Mouse (Mus musculus): Measurements from ENCODE around the gene Wnt10a. TPM values are rescaled to one million over a fixed set of nuclear protein-coding genes. Genes with fewer than 3 reads are reported as not detected.

The Wnt10a gene
- polyA plus RNA-seq, 1 experiment: 1.2 TPM

GRCm38 (mm10) chr1:74753266-74753974 lies 37.9 kb upstream of the Wnt10a start:
- peak; percentile 27 for DNase-seq
- H3K27ac ChIP-seq (ENCODE audit: insufficient read depth, low read depth, low read length): no peak overlapping the region
- no peaks in the 10 kb centered on the region for H3K36me3 ChIP-seq (ENCODE audit: control insufficient read depth, insufficient read depth, low read length)
- TF ChIP-seq POLR2A (IDR thresholded peaks at IDR 0.05; ENCODE audit: low read depth, low read length) (no peak), CTCF (conservative IDR thresholded peaks at IDR 0.05; ENCODE audit: insufficient read depth, insufficient read length, low read depth, low read length) (no peak)
- WGBS: 70% methylated on average over 8 of the region's 8 CpGs
- H3K4me3 ChIP-seq (ENCODE audit: insufficient read depth, low read depth, low read length): no peak overlapping the region
- no peaks in the 10 kb centered on the region for H3K27me3 ChIP-seq (replicated peaks; ENCODE audit: control insufficient read depth, insufficient read depth, low read length)
- H3K4me1 ChIP-seq (ENCODE audit: control insufficient read depth, insufficient read depth, low read length): peaks cover 30% of the 10 kb centered on the region

- TF ChIP-seq POLR2A (IDR thresholded peaks at IDR 0.05; ENCODE audit: low read depth, low read length): no peak
- TF ChIP-seq CTCF (conservative IDR thresholded peaks at IDR 0.05; ENCODE audit: insufficient read depth, insufficient read length, low read depth, low read length): no peak
- Histone ChIP-seq H3K4me3 (ENCODE audit: insufficient read depth, low read depth, low read length) (no peak overlapping the region), H3K4me1 (ENCODE audit: control insufficient read depth, insufficient read depth, low read length) (peaks cover 26% of the 10 kb centered on the region), H3K27me3 (replicated peaks; ENCODE audit: control insufficient read depth, insufficient read depth, low read length) (no peaks in the 10 kb centered on the region), H3K27ac (ENCODE audit: insufficient read depth, low read depth, low read length) (peak overlapping the region; percentile 34), H3K36me3 (ENCODE audit: control insufficient read depth, insufficient read depth, low read length) (no peaks in the 10 kb centered on the region)
- 39% methylated on average over 5 of the region's 5 CpGs for WGBS
- DNase-seq: peak; percentile 58
Measured at GRCm38 (mm10) chr1:74754175-74754785, 37.0 kb upstream of the Wnt10a start.

- 20% methylated on average over 4 of the region's 4 CpGs for WGBS
- no peak overlapping the region for H3K4me3 ChIP-seq (ENCODE audit: insufficient read depth, low read depth, low read length)
- TF ChIP-seq POLR2A (IDR thresholded peaks at IDR 0.05; ENCODE audit: low read depth, low read length) (no peak), CTCF (conservative IDR thresholded peaks at IDR 0.05; ENCODE audit: insufficient read depth, insufficient read length, low read depth, low read length) (peak; percentile 75)
- H3K4me1 ChIP-seq (ENCODE audit: control insufficient read depth, insufficient read depth, low read length): peaks cover 1% of the 10 kb centered on the region; the same call in 1 of the 2 replicates
- H3K27ac ChIP-seq (ENCODE audit: insufficient read depth, low read depth, low read length): no peak overlapping the region
- no peaks in the 10 kb centered on the region for H3K27me3 ChIP-seq (replicated peaks; ENCODE audit: control insufficient read depth, insufficient read depth, low read length)
- peak; percentile 77 for DNase-seq
- H3K36me3 ChIP-seq (ENCODE audit: control insufficient read depth, insufficient read depth, low read length): no peaks in the 10 kb centered on the region
Measured at GRCm38 (mm10) chr1:74759773-74760172, 31.5 kb upstream of the Wnt10a start.

- DNase-seq: peak; percentile 77
- no peaks in the 10 kb centered on the region for H3K36me3 ChIP-seq (ENCODE audit: control insufficient read depth, insufficient read depth, low read length)
- WGBS: 2% methylated on average over 6 of the region's 6 CpGs
- no peak overlapping the region for H3K27ac ChIP-seq (ENCODE audit: insufficient read depth, low read depth, low read length)
- H3K4me1 ChIP-seq (ENCODE audit: control insufficient read depth, insufficient read depth, low read length): no peaks in the 10 kb centered on the region
- TF ChIP-seq POLR2A (IDR thresholded peaks at IDR 0.05; ENCODE audit: low read depth, low read length) (no peak), CTCF (conservative IDR thresholded peaks at IDR 0.05; ENCODE audit: insufficient read depth, insufficient read length, low read depth, low read length) (peak; percentile 68)
- H3K27me3 ChIP-seq (replicated peaks; ENCODE audit: control insufficient read depth, insufficient read depth, low read length): no peaks in the 10 kb centered on the region
- H3K4me3 ChIP-seq (ENCODE audit: insufficient read depth, low read depth, low read length): no peak overlapping the region
Measured at GRCm38 (mm10) chr1:74763081-74763480, 28.2 kb upstream of the Wnt10a start.

DNA sequence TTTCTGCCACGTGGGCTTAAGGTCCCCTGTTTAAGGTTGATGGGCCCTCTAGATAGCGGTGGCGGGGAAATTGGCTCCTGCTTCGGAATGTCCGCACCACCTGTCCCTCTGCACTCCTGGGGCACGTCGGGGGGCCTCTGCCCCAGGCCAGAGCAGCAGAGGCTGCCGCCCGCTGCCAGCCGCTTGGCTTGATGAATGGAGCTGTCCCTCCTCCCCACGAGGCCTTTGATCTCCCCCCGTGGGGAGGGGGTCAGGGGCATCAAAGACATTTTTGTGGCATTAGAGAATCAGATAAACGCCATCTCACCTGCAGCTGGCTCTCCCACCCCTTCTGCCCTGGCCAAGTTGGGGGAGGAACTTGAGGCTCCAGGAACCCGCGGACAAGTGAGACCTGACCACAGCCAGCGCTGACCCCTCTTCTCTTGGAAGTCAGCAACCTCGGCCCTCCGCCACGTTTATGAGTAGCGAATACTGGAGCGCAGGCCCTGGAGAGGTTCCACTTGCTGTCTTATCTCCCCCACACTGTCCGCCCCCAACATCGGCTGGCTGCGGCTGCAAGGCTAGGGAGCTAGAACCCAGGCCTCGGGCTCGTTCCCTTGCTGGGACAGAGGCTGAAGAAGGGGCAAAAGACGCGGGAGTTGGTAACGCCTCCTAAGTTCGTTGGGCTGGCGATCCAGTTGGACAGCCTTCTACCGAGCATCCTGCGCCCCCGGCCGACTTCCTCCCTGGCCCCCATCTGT lies 20.4 kb upstream of the Wnt10a start:
- no peak for TF ChIP-seq POLR2A (IDR thresholded peaks at IDR 0.05; ENCODE audit: low read depth, low read length)
- no peak for TF ChIP-seq CTCF (conservative IDR thresholded peaks at IDR 0.05; ENCODE audit: insufficient read depth, insufficient read length, low read depth, low read length)
- no peaks in the 10 kb centered on the region for H3K4me1 ChIP-seq (ENCODE audit: control insufficient read depth, insufficient read depth, low read length)
- no peak for DNase-seq
- H3K4me3 ChIP-seq (ENCODE audit: insufficient read depth, low read depth, low read length): no peak overlapping the region
- WGBS: 9% methylated on average over 35 of the region's 35 CpGs
- no peak overlapping the region for H3K27ac ChIP-seq (ENCODE audit: insufficient read depth, low read depth, low read length)
- no peaks in the 10 kb centered on the region for H3K36me3 ChIP-seq (ENCODE audit: control insufficient read depth, insufficient read depth, low read length)
- peaks cover 4% of the 10 kb centered on the region; the same call in 1 of the 2 replicates for H3K27me3 ChIP-seq (replicated peaks; ENCODE audit: control insufficient read depth, insufficient read depth, low read length)

DNA sequence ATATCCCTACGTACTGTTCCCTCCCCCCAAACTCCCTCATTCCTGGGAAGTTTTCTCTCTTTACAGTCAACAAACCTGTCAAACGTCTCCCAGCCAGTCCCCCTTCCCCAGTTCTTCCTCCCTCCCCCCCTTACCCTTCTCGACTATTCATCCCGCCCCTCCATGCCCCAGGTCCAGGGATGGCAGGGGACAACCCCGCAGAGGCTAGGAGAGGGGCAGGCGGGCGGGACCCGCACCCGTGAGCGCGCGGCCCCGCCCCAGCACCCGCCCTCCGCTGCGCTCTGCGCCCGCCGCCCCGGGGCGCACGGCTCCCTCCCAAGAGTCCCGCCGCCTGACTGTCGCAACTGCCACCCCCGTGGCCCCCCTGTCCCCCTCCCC lies 19.9 kb upstream of the Wnt10a start:
- Histone ChIP-seq H3K36me3 (ENCODE audit: control insufficient read depth, insufficient read depth, low read length) (no peaks in the 10 kb centered on the region), H3K4me1 (ENCODE audit: control insufficient read depth, insufficient read depth, low read length) (no peaks in the 10 kb centered on the region), H3K27ac (ENCODE audit: insufficient read depth, low read depth, low read length) (no peak overlapping the region), H3K4me3 (ENCODE audit: insufficient read depth, low read depth, low read length) (peak overlapping the region; percentile 37), H3K27me3 (replicated peaks; ENCODE audit: control insufficient read depth, insufficient read depth, low read length) (peaks cover 4% of the 10 kb centered on the region; the same call in 1 of the 2 replicates)
- no peak for DNase-seq
- 0% methylated on average over 5 of the region's 26 CpGs for WGBS
- TF ChIP-seq CTCF (conservative IDR thresholded peaks at IDR 0.05; ENCODE audit: insufficient read depth, insufficient read length, low read depth, low read length) (no peak), POLR2A (IDR thresholded peaks at IDR 0.05; ENCODE audit: low read depth, low read length) (no peak)

GRCm38 (mm10) chr1:74771845-74771930 lies 19.6 kb upstream of the Wnt10a start, which contains the start of gene Wnt6:
Gene Wnt6, plus strand, starts transcription at chr1:74771892.
- peak within 1 kb of the TSS; percentile 41 for H3K4me3 ChIP-seq (ENCODE audit: insufficient read depth, low read depth, low read length)
- H3K4me1 ChIP-seq (ENCODE audit: control insufficient read depth, insufficient read depth, low read length): no peaks in the 10 kb centered on the region
- 11% methylated on average over 6 of the region's 8 CpGs for WGBS
- DNase-seq: no peak
- TF ChIP-seq POLR2A (IDR thresholded peaks at IDR 0.05; ENCODE audit: low read depth, low read length) (no peak), CTCF (conservative IDR thresholded peaks at IDR 0.05; ENCODE audit: insufficient read depth, insufficient read length, low read depth, low read length) (no peak)
- peaks cover 4% of the 10 kb centered on the region; the same call in 1 of the 2 replicates for H3K27me3 ChIP-seq (replicated peaks; ENCODE audit: control insufficient read depth, insufficient read depth, low read length)
- H3K36me3 ChIP-seq (ENCODE audit: control insufficient read depth, insufficient read depth, low read length): no peaks in the 10 kb centered on the region
- H3K27ac ChIP-seq (ENCODE audit: insufficient read depth, low read depth, low read length): no peak within 1 kb of the TSS
